Mouse (Mus musculus) cortical plate, adult 2 months (tissue): Measurements from ENCODE around the gene Srsf7.

Experiments used
- CTCF ChIP-seq: fragments of 200-500 bp; IDR thresholded peaks from 2 replicates; pipeline ENCODE4 v1.5.1; 2011; ENCODE audit warnings: mild to moderate bottlenecking, control low read depth, low read length; ENCODE audit not compliant: insufficient read depth; ENCODE audit errors: extremely low read depth
- POLR2A ChIP-seq: fragments of 200-500 bp; IDR thresholded peaks from 2 replicates; pipeline ENCODE4 v1.6.1; 2011; ENCODE audit warnings: mild to moderate bottlenecking, low read length, control low read depth; ENCODE audit not compliant: insufficient read depth; ENCODE audit errors: extremely low read depth

DNA sequence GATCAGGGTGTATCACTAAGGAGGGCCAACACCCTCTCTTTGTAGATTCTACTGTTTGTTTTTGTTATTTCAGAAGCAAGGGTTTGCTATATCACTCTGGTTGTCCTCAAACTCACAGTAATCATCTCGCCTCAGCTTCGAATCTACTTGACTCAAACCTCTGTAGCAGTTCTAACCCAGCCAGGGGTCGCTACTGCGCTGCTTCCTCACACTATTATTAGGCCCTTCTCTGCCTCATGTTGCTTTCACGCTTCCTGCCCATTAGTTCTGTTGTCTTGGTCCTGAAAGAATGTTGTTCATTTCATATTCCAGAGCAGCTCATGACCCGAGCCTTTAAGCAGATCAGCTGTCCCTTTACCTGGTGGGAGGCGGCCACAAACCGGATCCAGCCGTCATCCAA, 34.5 kb upstream of the Srsf7 start:
- no peak for TF ChIP-seq CTCF
- no peak for TF ChIP-seq POLR2A
